ENCODE assay signal across 8 mouse cellular contexts in genomic region chr4:43957292-43957845, GRCm38 (mm10). TPM values are rescaled to one million over a fixed set of nuclear protein-coding genes. Genes with fewer than 3 reads are reported as not detected.
DNase-seq lines count a peak whose midpoint lies in the region; ATAC-seq and TF ChIP-seq lines count a peak whose summit lies in the region.

Gene Glipr2, plus strand, starts transcription at chr4:43957401.

- no peaks in the 10 kb centered on the region for H3K36me3 ChIP-seq in embryonic facial prominence, embryonic 12.5 days
- no peaks in the 10 kb centered on the region for H3K36me3 ChIP-seq in midbrain, postnatal 0 days (ENCODE audit: insufficient read depth, low read length)

- H3K9me3 ChIP-seq in embryonic facial prominence, embryonic 12.5 days, result no peaks in the 10 kb centered on the region
- H3K9me3 ChIP-seq in midbrain, postnatal 0 days (ENCODE audit: low read length), result no peaks in the 10 kb centered on the region

- peak within 1 kb of the TSS; percentile 90 for H3K4me2 ChIP-seq in embryonic facial prominence, embryonic 12.5 days (replicated peaks)
- H3K4me2 ChIP-seq in midbrain, postnatal 0 days (ENCODE audit: low read depth, low read length, poor library complexity, severe bottlenecking), result peak within 1 kb of the TSS; percentile 99

- DNase-seq in cerebellum, postnatal 14 days, result peak; percentile 67 to 80
- peak; percentile 98 for DNase-seq in heart, adult 11 months
- DNase-seq in kidney, adult 11 months, result peak; percentile 32
- DNase-seq in liver, result peak; percentile 86
- DNase-seq in midbrain, postnatal 0 days (ENCODE audit: low spot score), result peak; percentile 87
- peak; percentile 80 to 91 for DNase-seq in spleen, postnatal 10 days (ENCODE audit: low spot score in 2 of 2)

- peak within 1 kb of the TSS; percentile 67 for H3K9ac ChIP-seq in embryonic facial prominence, embryonic 12.5 days
- peak within 1 kb of the TSS; percentile 78 for H3K9ac ChIP-seq in midbrain, postnatal 0 days (replicated peaks; ENCODE audit: low read length, poor library complexity, severe bottlenecking)

- no peaks in the 10 kb centered on the region for H3K27me3 ChIP-seq in embryonic facial prominence, embryonic 12.5 days
- H3K27me3 ChIP-seq in midbrain, postnatal 0 days (ENCODE audit: insufficient read depth, low read length), result no peaks in the 10 kb centered on the region

- ATAC-seq in cerebellum, adult (ENCODE audit: insufficient number of reproducible peaks, low FRiP score, low TSS enrichment), result no peak
- ATAC-seq in embryonic facial prominence, embryonic 12.5 days (ENCODE audit: insufficient number of reproducible peaks, insufficient read depth, low FRiP score, low TSS enrichment), result peak; percentile 88
- peak; percentile 88 for ATAC-seq in midbrain, postnatal 0 days (ENCODE audit: low FRiP score)

- peak; percentile 86 for TF ChIP-seq CTCF in midbrain, postnatal 0 days (IDR thresholded peaks at IDR 0.05)

- 0% methylated on average over 45 of the region's 45 CpGs for WGBS in embryonic facial prominence, embryonic 12.5 days
- under 1% methylated on average over 44 of the region's 45 CpGs for WGBS in midbrain, postnatal 0 days

- peak within 1 kb of the TSS; percentile 72 for H3K4me3 ChIP-seq in embryonic facial prominence, embryonic 12.5 days
- peak within 1 kb of the TSS; percentile 82 for H3K4me3 ChIP-seq in midbrain, postnatal 0 days (ENCODE audit: low read depth, low read length)

- peaks cover 11% of the 10 kb centered on the region for H3K4me1 ChIP-seq in embryonic facial prominence, embryonic 12.5 days
- no peaks in the 10 kb centered on the region; the same call in 1 of the 2 replicates for H3K4me1 ChIP-seq in midbrain, postnatal 0 days (ENCODE audit: insufficient read depth, low read length)

- H3K27ac ChIP-seq in embryonic facial prominence, embryonic 12.5 days, result peak within 1 kb of the TSS; percentile 95
- H3K27ac ChIP-seq in midbrain, postnatal 0 days (ENCODE audit: low read depth, low read length), result peak within 1 kb of the TSS; percentile 43

RNA-seq across cellular contexts. Expression of gene Glipr2, which starts in this region (rescaled TPM):
- 113 and 118 TPM in 2 replicates for polyA plus RNA-seq in embryonic facial prominence, embryonic 12.5 days (2016; fragmentation: Nextera tagmentation; extraction: Ambion mirVana)
- 18.2 and 20.7 TPM in 2 replicates for total RNA-seq in midbrain, postnatal 0 days (2014; rRNA removed)
- 16.3 and 16.5 TPM in 2 replicates for polyA plus RNA-seq in midbrain, postnatal 0 days (2015; fragmentation: Nextera tagmentation; extraction: Ambion mirVana)

Comparison
In these comparisons a context has a peak if more than half of its experiments do, and no peak if none do; other contexts are left out.
1. DNase-seq: peak in every context shown above with its lines; median percentile 98 in heart, adult 11 months; 87 in midbrain, postnatal 0 days; 86 in liver; 86 in spleen, postnatal 10 days; 74 in cerebellum, postnatal 14 days; 32 in kidney, adult 11 months.